Mouse (Mus musculus): ENCODE results near the gene Fmnl2.

GRCm38 (mm10) chr2:53047749-53048387, 190.2 kb downstream of the Fmnl2 start:
- TF ChIP-seq POLR2A (IDR thresholded peaks at IDR 0.05; ENCODE audit: low read depth, low read length): no peak
- no peak for TF ChIP-seq CTCF (IDR thresholded peaks at IDR 0.05; ENCODE audit: extremely low read depth, insufficient read length, insufficient replicate concordance, low read depth, low read length)
